Mouse (Mus musculus) E14TG2a.4 (cell line): ENCODE results near the gene Hs6st1.

ENCODE experiments used
- CTCF ChIP-seq: conservative IDR thresholded peaks from 2 replicates; pipeline ENCODE4 v1.5.1; 2014; ENCODE audit warnings: low read length
- NANOG ChIP-seq: IDR thresholded peaks from 2 replicates; pipeline ENCODE4 v1.6.1; 2014; ENCODE audit warnings: borderline replicate concordance, low read length, mixed read lengths
- POU5F1 ChIP-seq: IDR thresholded peaks from 2 replicates; pipeline ENCODE4 v1.6.1; 2014; ENCODE audit warnings: low read length, borderline replicate concordance

- TF ChIP-seq CTCF (no peak), POU5F1 (no peak), NANOG (no peak)
Observed at GRCm38 (mm10) chr1:36090722-36091110, 22.5 kb downstream of the Hs6st1 start.
